Mouse (Mus musculus) embryonic facial prominence, embryonic 10.5 days (tissue): ENCODE results near the gene Scarb1. TPM values are rescaled to one million over a fixed set of nuclear protein-coding genes. Genes with fewer than 3 reads are reported as not detected.

ENCODE experiments used
- DNase-seq: peaks from one replicate; pipeline ENCODE4 v3.0.0-alpha.2; 2017; ENCODE audit warnings: low spot score
- H3K27ac ChIP-seq: fragments of 300-500 bp; sonication (generic); replicated peaks from 2 replicates; pipeline ENCODE4 v1.5.1; 2016; ENCODE audit warnings: mild to moderate bottlenecking
- H3K27me3 ChIP-seq: fragments of 300-500 bp; sonication (generic); replicated peaks from 2 replicates; pipeline ENCODE4 v1.6.1; 2016; ENCODE audit warnings: low read depth, mild to moderate bottlenecking; ENCODE audit not compliant: poor library complexity, severe bottlenecking
- H3K36me3 ChIP-seq: fragments of 300-500 bp; sonication (generic); replicated peaks from 2 replicates; pipeline ENCODE4 v1.6.1; 2016; ENCODE audit warnings: mild to moderate bottlenecking, moderate library complexity
- H3K4me1 ChIP-seq: fragments of 300-500 bp; sonication (generic); 2 replicates; pipeline ENCODE4 v1.6.1; 2016
- H3K4me3 ChIP-seq: fragments of 300-500 bp; sonication (generic); 2 replicates; pipeline ENCODE4 v1.5.1; 2016; ENCODE audit warnings: mild to moderate bottlenecking, moderate library complexity
- H3K9me3 ChIP-seq: fragments of 300-500 bp; sonication (generic); 2 replicates; pipeline ENCODE4 v1.6.1; 2016; ENCODE audit warnings: mild to moderate bottlenecking
- WGBS: fragments of 180-500 bp; shearing (Covaris S2); methylation state at CpG from one replicate; pipeline ENCODE4 v1.1.7; 2016; 5-methylcytosine and 5-hydroxymethylcytosine counted together
- polyA plus RNA-seq: library from polyadenylated mRNA; unstranded; fragments of >200 nt; fragmentation: Nextera tagmentation; extraction: Ambion mirVana; gene quantifications from 2 replicates; pipeline ENCODE4 v1.2.1, GENCODE M21; 2016

Gene Scarb1
- polyA plus RNA-seq, 1 experiment from 2014 or later = 43.2 TPM

- WGBS = 88% methylated on average over 7 of the region's 7 CpGs
- H3K9me3 ChIP-seq = no peaks in the 10 kb centered on the region
- H3K4me1 ChIP-seq = peaks cover 34% of the 10 kb centered on the region
- H3K27ac ChIP-seq = no peak overlapping the region
- DNase-seq = no peak
- no peaks in the 10 kb centered on the region for H3K36me3 ChIP-seq
- H3K27me3 ChIP-seq = no peaks in the 10 kb centered on the region
- no peak overlapping the region for H3K4me3 ChIP-seq
Measured at GRCm38 (mm10) chr5:125309193-125309592, 31.7 kb downstream of the Scarb1 start.

- no peak for DNase-seq
- Histone ChIP-seq H3K27me3 (no peaks in the 10 kb centered on the region), H3K36me3 (peaks cover 10% of the 10 kb centered on the region), H3K4me3 (no peak overlapping the region), H3K27ac (no peak overlapping the region), H3K9me3 (no peaks in the 10 kb centered on the region), H3K4me1 (peaks cover 38% of the 10 kb centered on the region)
- 87% methylated on average over 13 of the region's 13 CpGs for WGBS
Measured at GRCm38 (mm10) chr5:125306824-125307223, 34.1 kb downstream of the Scarb1 start.

- Histone ChIP-seq H3K36me3 (peaks cover 14% of the 10 kb centered on the region), H3K4me1 (peaks cover 38% of the 10 kb centered on the region), H3K9me3 (no peaks in the 10 kb centered on the region), H3K27me3 (no peaks in the 10 kb centered on the region), H3K4me3 (no peak overlapping the region), H3K27ac (no peak overlapping the region)
- WGBS = 90% methylated on average over 7 of the region's 7 CpGs
- DNase-seq = no peak
Measured at GRCm38 (mm10) chr5:125306372-125306771, 34.5 kb downstream of the Scarb1 start.

DNA sequence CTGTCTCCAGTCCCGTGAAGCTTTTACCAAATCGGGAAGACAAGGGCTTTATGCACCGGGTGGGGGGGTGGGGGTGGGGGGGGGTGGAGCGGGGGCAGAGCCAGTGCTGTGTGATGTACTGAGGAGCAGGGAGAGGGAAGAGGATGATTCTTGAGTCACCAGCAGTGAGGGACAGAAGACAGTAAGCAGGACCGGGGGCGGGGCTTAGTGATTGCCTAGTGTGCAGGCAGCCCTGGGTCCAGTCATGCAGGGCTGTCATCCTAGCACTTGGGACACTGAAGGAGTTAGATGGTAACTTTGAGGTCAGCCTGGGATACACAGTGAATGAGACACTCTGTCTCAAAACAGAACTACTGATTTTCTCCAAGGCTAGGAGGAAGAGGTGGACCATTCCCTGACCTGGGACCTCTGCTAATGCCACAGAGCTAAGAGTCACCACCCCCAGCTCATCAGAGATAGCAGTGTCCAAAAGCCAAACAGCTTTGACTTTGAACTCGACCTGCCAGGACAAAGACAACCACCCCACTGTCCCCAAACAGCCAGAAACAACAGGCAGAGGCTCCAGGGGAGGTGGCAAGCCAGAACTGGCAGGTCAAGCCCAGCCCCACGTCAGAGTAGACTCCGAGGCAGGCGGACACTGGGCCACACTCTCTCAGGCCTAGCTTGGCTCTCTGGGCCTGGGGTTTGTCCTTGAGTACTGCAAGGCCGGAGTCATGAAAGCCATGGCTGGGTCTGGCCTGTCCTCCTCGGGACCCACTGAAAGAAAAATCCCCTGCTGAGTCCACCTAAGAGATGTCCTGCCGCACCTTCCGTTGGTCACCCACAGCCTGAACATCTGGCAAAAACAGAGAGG lies 35.4 kb downstream of the Scarb1 start:
- WGBS = 56% methylated on average over 14 of the region's 14 CpGs
- Histone ChIP-seq H3K4me3 (no peak overlapping the region), H3K4me1 (peaks cover 28% of the 10 kb centered on the region), H3K9me3 (no peaks in the 10 kb centered on the region), H3K27ac (no peak overlapping the region), H3K36me3 (peaks cover 21% of the 10 kb centered on the region), H3K27me3 (no peaks in the 10 kb centered on the region)
- no peak for DNase-seq

DNA sequence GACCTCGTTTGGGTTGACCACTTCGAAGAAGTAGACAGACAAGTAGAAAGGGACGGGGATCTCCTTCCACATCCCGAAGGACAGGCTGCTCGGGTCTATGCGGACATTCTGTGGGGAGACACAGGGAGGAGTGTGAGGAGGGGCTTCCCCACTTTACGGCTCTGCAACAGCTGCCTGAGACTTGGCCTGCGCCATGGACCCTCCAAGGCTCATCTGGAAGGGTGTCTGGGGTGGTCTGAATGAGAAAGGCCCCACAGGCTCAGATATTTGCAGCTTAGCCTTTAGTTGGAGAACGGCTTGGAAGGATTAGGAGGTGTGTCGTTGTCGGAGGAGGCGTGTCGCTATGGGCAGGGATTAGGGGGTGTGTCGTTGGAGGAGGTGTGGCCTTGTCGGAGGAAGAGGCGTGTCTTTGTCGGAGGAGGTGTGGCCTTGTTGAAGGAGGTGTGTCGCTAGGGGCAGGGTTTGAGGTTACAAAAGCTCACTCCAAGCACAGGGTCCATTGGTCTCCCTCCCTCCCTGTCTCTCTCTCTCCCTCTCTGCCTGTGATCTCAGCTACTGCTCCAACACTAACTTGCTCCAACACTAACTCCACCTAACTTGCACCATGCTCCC lies 36.5 kb downstream of the Scarb1 start:
- Histone ChIP-seq H3K27me3 (no peaks in the 10 kb centered on the region), H3K36me3 (peaks cover 32% of the 10 kb centered on the region), H3K4me1 (peaks cover 21% of the 10 kb centered on the region), H3K9me3 (peaks cover 4% of the 10 kb centered on the region; the same call in 1 of the 2 replicates), H3K4me3 (peak overlapping the region; percentile 36), H3K27ac (no peak overlapping the region; the same call in 1 of the 2 replicates)
- 20% methylated on average over 18 of the region's 18 CpGs for WGBS
- peak; percentile 81 for DNase-seq

DNA sequence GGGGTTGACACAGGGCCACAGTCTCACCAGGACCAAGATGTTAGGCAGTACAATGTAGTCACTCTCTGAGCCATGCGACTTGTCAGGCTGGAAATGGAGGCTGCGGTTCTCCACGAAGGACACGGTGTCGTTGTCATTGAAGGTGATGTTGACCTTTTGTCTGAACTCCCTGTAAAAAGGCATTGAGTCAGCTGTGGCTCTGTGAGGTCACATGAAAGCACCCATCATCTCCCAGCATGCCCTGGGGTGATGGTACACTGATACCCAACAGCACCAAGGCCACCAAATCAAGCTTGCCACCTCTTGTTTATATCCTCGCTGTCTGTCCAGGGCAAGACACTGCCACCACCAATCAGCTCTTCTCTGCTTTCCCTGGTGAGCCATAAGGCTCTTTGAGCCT lies 37.8 kb downstream of the Scarb1 start:
- H3K27ac ChIP-seq = no peak overlapping the region
- no peaks in the 10 kb centered on the region for H3K27me3 ChIP-seq
- peaks cover 4% of the 10 kb centered on the region; the same call in 1 of the 2 replicates for H3K9me3 ChIP-seq
- no peak overlapping the region for H3K4me3 ChIP-seq
- peaks cover 45% of the 10 kb centered on the region for H3K36me3 ChIP-seq
- DNase-seq = no peak
- H3K4me1 ChIP-seq = peaks cover 21% of the 10 kb centered on the region
- WGBS = 93% methylated on average over 6 of the region's 6 CpGs

DNA sequence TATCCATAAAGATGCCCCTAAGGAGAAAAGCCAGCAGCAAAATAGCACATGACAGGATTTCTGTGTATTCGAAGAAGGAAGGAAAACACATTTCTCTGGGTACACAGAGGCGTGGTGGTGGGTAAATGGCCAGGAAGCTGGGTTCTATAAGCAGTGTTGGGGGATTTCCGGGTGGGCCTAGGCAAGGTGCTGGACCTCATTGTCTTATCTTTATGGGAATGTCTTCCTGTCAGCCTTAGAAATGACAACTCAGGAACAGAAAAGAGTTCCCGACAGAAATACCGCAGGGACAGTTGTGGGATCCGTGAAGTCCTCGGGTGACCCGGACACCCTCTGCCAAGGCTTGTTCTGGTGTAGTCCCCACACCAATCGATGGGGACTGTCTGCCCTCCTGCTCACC lies 42.7 kb downstream of the Scarb1 start:
- 90% methylated on average over 9 of the region's 9 CpGs for WGBS
- H3K27ac ChIP-seq = no peak overlapping the region
- peaks cover 17% of the 10 kb centered on the region for H3K9me3 ChIP-seq
- H3K27me3 ChIP-seq = no peaks in the 10 kb centered on the region
- no peak for DNase-seq
- peaks cover 91% of the 10 kb centered on the region for H3K36me3 ChIP-seq
- 0 out of 2 replicates have a peak, but pooled peaks cover 2% of the 10 kb centered on the region for H3K4me1 ChIP-seq
- H3K4me3 ChIP-seq = no peak overlapping the region

- peaks cover 7% of the 10 kb centered on the region; the same call in 1 of the 2 replicates for H3K4me1 ChIP-seq
- H3K27me3 ChIP-seq = no peaks in the 10 kb centered on the region
- DNase-seq = no peak
- H3K36me3 ChIP-seq = peaks cover 94% of the 10 kb centered on the region
- 89% methylated on average over 7 of the region's 7 CpGs for WGBS
- H3K9me3 ChIP-seq = peaks cover 17% of the 10 kb centered on the region
- H3K27ac ChIP-seq = no peak overlapping the region
- no peak overlapping the region for H3K4me3 ChIP-seq
Measured at GRCm38 (mm10) chr5:125297171-125297570, 43.7 kb downstream of the Scarb1 start.

DNA sequence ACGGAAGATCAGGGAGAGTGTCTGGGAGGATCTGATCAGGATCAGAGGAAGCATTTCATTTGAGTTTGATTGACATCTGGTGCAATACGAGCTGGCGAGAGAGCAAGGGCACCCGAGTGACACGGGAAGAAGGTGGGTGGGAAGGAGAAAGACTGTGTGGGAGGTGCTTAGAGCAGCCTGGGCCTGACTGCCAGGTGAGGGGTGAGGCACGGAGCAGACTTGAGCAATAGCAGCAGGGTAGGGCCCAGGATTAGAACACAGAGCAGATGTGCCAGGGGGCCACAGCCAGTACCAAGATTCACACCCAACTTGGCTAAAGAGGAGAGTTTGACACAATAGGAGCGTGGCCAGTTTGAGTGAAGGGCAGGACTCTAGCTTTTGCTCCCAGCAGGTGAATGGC lies 47.9 kb downstream of the Scarb1 start:
- peaks cover 18% of the 10 kb centered on the region for H3K4me1 ChIP-seq
- H3K27me3 ChIP-seq = no peaks in the 10 kb centered on the region
- H3K27ac ChIP-seq = peak overlapping the region; percentile 1; the same call in 1 of the 2 replicates
- peaks cover 67% of the 10 kb centered on the region for H3K36me3 ChIP-seq
- WGBS = 51% methylated on average over 7 of the region's 7 CpGs
- no peak for DNase-seq
- H3K4me3 ChIP-seq = no peak overlapping the region
- H3K9me3 ChIP-seq = peaks cover 12% of the 10 kb centered on the region

- H3K27ac ChIP-seq = no peak overlapping the region
- no peak overlapping the region for H3K4me3 ChIP-seq
- peaks cover 18% of the 10 kb centered on the region for H3K4me1 ChIP-seq
- H3K36me3 ChIP-seq = peaks cover 67% of the 10 kb centered on the region
- H3K27me3 ChIP-seq = no peaks in the 10 kb centered on the region
- 90% methylated on average over 8 of the region's 8 CpGs for WGBS
- no peak for DNase-seq
- H3K9me3 ChIP-seq = peaks cover 12% of the 10 kb centered on the region
Measured at GRCm38 (mm10) chr5:125291895-125292294, 49.0 kb downstream of the Scarb1 start.

GRCm38 (mm10) chr5:125291387-125291786 lies 49.5 kb downstream of the Scarb1 start:
- Histone ChIP-seq H3K27me3 (no peaks in the 10 kb centered on the region), H3K4me3 (no peak overlapping the region), H3K27ac (no peak overlapping the region), H3K36me3 (peaks cover 67% of the 10 kb centered on the region), H3K9me3 (peaks cover 9% of the 10 kb centered on the region), H3K4me1 (peaks cover 18% of the 10 kb centered on the region)
- no peak for DNase-seq
- WGBS = 91% methylated on average over 10 of the region's 10 CpGs

DNA sequence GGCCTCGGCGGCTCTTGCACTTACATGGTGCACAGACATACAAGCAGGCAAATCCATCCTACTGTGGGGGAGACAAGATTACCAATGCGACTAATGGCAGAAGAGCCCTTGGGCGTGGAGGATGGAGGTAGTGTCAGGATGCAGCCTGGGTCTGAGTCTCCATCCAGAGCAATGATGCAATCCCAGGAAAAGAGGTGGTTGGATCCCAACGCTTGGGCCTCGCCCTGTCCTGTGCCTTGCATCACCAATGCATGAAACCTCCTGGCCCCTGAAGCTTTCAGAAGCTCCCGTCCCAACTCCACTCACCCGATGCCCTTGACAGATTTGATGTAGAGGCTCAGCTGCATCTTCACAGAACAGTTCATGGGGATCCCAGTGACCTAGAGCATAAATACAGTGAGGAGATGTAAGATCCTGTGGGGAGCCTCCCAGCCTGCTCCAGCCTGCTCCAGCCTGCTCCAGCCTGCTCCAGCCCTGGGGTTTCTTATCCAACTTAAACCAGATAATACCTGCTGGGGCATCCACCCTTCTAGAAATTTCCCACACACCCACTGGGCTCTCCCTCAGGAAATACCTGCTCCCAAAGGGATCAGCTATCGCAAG lies 53.7 kb downstream of the Scarb1 start:
- no peak overlapping the region for H3K27ac ChIP-seq
- no peak overlapping the region for H3K4me3 ChIP-seq
- WGBS = 93% methylated on average over 9 of the region's 9 CpGs
- H3K9me3 ChIP-seq = no peaks in the 10 kb centered on the region
- no peaks in the 10 kb centered on the region for H3K27me3 ChIP-seq
- DNase-seq = no peak
- peaks cover 23% of the 10 kb centered on the region for H3K4me1 ChIP-seq
- H3K36me3 ChIP-seq = peaks cover 39% of the 10 kb centered on the region
